Mouse (Mus musculus) embryo, embryonic 10.5 days (tissue): ENCODE results near the gene Tor1a.

Source experiments
- DNase-seq: peaks from one replicate; pipeline ENCODE4 v3.0.0-alpha.2; 2015; ENCODE audit warnings: low spot score

Tor1a gene

GRCm38 (mm10) chr2:30967352-30968327 lies at the start of gene Tor1a:
TSS of gene Tor1a (minus strand) at chr2:30967933.
- DNase-seq, result peak; percentile 94

DNA sequence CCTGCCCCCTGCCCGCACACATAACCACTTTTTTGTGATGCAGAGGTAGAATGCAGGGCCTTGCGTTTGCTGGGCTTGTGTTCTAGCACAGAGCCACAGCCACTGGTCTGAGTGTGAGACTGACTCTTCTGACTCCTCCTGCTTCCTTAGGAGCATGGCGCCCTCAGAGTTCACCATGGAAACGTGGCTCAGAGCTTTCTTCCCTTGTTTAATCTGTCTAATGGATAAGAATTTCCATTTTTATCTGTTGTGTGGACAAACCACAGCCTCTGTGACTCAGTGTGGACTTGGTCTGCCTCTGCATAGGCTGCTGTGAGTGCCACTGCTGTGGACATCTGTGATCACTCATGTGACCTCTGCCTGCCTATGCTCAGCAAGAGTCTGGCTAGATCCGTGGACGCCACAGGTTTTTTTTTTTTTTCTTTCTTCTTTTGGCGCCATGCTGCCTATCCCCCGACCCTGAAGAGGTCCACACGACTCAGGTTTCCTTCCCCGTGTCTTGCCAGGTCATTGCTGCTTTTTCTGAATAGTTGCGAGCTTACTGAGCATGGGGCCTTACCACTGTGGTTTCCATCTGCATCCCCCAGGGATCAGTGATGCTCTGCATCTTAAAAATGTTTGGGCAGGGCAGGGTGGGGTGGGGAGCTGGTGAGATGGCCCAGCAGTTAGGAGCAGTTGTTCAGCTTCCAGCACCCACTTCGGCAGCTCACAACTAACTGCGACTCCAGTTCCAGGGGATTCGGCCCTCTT lies 45.8 kb upstream of the Tor1a start:
- DNase-seq, result no peak

DNA sequence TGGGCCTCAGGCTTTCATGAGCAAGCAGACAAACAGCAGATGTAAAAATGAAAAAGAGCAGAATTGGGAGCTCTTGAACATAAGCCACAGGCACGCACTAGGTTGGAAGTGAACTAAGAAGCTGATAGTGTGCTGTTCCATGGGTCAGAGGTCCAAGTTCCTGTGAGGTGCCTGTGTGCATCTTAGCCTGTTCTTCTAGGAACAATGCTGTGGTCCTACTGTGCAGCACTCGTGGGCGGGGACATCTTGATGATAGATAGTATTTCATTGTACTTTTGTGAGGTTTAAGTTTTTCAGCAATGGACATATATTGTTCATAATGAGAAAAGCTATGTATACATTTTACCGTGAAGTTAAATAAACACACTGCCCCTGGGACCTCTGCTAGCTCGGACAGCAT lies 39.5 kb upstream of the Tor1a start:
- no peak for DNase-seq

GRCm38 (mm10) chr2:31006434-31006833 lies 38.7 kb upstream of the Tor1a start:
- DNase-seq, result no peak

DNA sequence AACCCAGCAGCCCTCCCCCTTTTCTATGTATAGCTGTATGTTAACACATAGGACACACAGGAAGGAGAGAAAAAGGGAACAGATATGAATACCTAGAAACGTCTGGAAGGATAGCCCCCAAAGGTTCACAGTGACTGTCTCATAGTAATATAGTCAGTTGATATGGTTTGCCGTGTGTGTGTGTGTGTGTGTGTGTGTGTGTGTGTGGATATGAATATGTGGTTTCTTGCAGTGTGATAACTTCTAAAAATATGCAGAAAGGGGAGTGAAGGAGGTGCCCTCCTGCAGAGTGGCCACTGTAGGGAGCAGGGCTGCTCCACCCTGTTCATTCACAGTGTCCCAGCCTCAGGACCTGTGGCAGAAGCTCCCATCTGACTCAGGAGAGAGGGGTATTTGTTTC lies 37.7 kb upstream of the Tor1a start:
- no peak for DNase-seq

DNA sequence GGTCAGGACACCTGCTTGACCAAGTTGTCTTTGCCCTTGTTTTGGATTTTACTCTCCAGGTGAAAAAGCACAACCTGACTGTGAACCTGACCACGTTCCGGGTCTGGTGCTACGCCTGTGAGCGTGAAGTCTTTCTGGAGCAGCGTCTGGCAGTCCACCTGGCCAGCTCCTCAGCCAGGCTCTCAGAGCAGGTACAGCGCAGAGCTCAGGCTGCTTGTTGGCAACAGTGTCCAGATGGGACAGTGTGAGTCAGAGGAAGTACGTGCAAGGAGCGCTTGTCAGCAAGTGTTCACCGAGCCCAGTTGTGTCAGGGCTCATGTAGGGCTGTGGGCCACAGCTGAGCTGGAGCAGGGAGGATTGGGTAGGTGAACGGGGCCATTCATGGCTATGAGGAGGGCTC lies 35.1 kb upstream of the Tor1a start:
- DNase-seq, result no peak

- no peak for DNase-seq
Observed at GRCm38 (mm10) chr2:30998443-30999260, 30.9 kb upstream of the Tor1a start.

DNA sequence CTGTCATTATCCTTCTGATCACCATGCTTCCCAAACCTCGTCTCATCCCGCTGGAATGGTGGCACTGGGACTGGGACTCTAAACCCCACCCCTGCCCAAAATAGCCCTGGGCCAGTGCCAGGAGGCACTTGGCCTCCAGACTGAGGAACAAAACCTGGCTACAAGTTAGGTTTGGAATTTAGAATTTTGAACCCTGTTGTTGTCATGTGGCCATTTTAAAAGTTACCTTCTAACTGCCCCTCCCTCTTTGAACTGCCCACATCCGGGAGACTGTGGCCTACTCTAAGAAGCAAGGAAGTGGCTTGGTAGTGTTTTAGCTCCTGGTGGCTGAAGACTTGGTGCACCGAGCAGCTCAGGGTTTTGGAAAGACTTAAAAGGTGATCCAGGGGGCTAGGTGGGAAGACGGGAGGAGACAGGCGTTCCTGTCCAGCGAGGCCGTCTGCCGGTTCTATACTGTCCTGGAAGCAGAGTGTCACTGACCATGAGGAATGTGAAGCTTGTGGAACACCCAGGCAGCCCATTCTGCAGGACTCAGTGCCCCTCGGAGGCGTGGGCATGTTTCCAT lies 27.8 kb upstream of the Tor1a start:
- no peak for DNase-seq

DNA sequence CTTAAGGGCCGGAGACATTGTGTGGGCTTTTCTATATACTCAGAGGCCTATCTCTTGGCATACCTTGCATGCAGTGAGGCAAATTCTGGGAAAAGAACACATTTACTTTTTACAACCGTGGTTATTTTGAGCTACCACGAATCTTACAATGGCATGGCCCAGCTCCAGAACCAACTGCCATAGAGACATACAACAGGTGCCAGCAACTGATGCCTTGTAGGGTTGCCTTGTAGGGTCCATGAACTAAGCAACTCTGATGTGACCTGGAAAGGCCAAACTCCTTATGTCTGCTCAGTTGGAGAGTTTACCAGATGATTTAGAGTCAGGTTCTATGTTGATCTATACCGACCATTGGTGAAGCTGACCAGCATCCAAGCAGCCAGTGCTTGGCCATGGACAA lies 27.1 kb upstream of the Tor1a start:
- no peak for DNase-seq

DNA sequence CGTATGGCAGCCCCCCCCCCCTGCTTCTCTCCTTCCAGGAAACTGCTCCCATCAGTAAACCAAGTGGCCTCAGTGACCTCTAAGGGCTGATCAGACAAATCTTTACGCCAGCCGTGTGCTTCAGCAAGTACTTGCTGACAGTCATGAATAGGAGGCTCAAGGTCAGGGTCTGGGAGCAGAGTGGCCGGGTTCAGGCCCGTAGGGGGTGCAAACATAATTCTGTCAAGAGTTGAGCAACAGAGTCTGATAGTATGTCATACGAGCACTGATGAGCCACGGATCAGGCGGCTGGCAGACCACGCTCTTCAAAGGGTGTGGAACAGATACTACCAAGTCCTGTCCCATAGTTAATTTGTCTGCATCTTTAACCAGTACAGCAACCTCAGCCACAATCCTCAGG lies 22.5 kb upstream of the Tor1a start:
- no peak for DNase-seq

DNA sequence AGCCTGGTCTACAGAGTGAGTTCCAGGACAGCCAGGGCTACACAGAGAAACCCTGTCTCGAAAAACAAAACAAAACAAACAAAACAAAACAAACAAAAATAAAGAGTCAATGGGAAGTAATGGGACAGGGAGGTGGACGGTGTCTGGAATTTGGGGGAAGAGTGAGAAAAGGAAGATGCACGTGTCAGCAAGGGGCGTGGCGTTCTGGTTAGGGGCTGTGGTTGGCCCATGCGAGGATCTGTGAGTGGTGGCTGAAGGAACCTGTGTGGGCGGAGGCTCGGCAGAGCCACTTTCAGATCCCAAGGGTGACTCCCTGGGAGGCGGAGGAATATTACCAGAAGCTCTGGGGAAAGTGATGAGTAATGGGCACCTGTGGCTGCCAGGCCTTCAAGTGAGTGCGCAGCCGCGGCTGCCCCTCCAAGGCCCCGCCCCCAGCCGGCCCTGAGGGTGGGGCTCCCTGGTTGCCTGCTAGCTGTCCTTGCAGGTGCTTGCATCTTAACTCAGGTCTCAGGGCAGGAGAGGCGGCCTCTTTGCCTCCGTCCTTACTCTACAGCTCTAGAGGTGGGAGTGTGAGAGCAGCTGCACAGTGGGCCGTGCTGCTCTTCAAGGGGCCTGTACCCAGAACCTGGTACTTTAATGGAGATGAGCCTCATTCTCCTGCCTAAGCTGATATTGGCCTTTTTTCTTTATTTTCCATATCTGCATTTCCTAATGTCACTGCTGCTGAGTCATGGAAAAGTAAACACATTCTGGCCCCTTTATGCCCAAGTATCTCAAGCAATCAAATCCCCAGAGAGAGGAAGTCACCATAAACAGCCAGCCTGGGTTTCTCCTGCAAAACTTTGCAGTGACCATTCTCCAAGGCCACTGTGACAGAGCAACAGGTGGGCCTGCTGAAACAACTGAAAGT lies 17.6 kb upstream of the Tor1a start:
- DNase-seq, result no peak

DNA sequence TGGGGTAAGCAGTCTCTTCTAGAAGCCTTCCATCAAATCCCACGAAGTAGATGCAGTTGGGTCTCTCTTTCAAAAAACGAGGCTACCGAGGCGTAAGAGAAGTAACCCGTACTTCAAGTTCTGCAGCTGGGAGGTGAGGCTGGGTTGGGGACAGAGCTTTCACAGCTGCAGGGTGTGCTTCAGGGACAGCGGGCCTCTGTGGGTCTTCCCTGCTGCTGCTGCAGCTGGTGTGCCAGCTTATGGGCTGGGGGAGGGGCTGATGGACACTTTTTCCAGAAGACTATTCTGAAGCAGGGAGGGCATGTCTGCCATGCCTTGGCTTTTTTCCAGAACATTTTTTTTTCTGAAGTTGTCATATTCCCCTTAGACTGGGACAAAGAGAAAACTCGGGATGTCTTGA lies 15.3 kb upstream of the Tor1a start:
- DNase-seq, result no peak

DNA sequence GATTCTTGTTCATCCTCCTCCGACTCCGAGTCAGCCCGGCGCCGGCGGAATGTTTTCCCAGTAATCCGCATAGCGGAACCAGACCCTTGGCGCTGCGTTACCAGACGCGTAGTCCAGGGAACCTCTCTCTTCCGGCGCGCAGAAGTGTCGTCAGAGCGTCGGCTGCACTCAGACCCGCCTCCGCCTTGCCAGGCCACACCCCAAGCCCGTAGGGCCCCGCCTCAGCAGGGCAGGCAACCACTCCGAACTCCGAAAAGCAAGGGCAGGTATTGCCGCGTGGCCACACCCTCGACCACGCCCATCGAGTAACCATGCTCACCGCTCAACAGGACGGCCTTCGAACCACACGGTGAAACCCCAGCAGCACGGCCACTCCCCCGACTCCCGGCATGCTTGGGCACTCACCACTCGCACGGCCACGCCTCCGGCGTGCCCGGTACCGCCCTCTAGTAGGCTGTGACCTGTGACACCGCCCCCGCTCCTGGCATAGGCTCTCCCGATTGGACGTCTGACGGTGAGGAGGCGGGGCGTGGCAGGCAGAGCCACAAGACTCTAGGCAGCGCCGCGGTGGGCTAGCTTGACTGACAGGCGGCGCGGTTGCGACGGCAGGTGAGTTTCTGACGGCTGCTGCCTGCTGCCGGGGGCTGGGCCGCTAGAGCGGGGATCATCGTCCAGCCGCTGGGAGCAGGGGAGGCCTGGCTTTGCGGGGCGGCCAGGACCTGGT lies 14.2 kb upstream of the Tor1a start, which contains the start of the genes BC005624 and Usp20:
TSS of gene BC005624 (minus strand) at position 412 of the 724 bp plus-strand sequence.
TSS of gene Usp20 (plus strand) at position 490 of the 724 bp plus-strand sequence.
- peak; percentile 100 for DNase-seq

DNA sequence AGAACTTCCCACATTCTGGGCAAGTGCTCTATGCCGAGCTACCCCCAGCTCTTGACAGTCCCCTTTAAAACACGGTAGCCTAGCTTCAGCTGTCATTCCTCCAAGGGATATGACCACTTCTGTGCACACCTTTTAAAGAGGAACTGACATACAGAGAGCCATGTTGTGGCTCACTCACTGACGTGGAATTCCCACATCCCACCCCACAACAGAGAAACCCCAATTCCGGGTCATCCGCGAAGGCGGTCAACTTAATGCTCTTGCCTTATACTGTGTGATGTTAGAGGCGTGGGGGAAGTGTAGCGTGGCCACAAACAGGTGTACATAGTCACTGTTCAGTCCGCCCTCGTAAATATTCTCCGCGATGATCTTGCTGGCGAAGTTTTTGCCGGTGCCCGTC lies 907 bp downstream of the Tor1a start:
- DNase-seq, result no peak

GRCm38 (mm10) chr2:30965627-30966026 lies 2.1 kb downstream of the Tor1a start:
- DNase-seq, result no peak

- DNase-seq, result no peak
Observed at GRCm38 (mm10) chr2:30962570-30963254, 5.0 kb downstream of the Tor1a start.

DNA sequence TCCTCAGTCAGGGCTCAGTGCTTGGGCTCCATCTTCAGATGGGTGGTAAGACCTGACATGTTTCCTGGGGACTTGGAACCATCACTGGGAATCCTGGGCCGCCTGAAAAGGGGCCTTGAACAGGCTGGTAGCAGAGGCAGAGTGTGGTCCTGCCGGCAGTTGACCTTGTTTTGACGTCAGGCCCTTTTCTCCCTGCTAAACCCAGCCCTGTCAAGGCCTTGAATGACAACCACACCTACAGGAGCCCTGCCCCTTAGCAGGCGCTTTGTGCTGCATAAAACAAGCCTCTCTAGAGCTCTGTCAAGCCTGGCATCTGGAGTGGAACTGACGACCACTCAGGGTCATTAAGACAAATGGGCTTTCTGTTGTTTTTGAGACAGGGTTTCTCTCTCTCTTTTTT lies 7.9 kb downstream of the Tor1a start:
- no peak for DNase-seq

DNA sequence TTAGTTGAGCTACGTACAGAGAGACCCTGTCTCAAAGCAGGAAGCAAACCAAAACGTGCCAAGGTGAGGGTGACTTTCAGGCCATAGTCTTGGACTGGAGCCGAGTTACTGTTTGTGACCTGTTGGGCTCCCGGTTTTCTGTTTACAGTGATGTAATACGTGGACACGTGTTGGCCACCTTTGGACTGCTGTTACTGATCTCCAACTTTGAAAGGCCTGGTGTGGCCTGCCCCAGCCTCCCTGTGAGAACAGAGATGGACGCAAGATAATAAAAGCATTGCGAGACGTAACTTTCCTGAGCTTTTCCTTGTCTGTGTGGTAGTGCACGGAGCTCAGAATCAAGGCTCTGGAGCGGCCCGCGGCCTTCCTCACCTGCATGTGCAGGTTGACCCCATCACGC lies 9.0 kb downstream of the Tor1a start:
- no peak for DNase-seq

GRCm38 (mm10) chr2:30957511-30957910 lies 10.2 kb downstream of the Tor1a start:
- no peak for DNase-seq
